Mouse (Mus musculus): Measurements from ENCODE around the gene Cpm. TPM values are rescaled to one million over a fixed set of nuclear protein-coding genes. Genes with fewer than 3 reads are reported as not detected.
"Not testable (repeated sequence)": the region's sequence is repeated elsewhere in the genome, so short reads cannot be mapped to it uniquely, and the experiment has no call there.

Gene Cpm
- polyA plus RNA-seq, 1 experiment from 2014 or later: 2.7 TPM

DNA sequence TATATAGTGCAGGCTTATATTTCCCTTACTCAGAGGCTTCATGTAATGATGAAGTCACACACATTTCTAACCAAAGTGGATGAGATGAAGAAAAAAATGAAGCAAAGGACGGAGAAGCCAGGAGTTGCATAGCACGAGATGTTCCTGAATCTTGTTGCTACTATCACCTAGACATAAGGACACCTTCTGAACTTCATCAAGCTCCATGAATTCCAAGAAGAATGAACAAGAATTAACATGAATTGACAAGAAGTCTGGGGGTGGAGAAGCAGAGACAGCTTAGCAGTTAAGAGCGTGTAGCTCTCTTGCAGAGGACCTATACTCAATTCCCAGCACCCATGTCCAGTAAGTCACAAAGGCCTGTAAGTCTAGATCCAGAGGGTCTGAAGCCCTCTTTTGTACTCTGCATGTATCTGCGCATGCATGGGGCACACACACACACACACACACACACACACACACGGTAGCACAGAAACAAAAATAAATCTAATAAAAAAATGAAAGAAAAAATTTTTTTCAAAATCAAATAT, 36.2 kb upstream of the Cpm start:
- H3K27me3 ChIP-seq (replicated peaks; ENCODE audit: control insufficient read depth, insufficient read depth, low read length): no peaks in the 10 kb centered on the region
- H3K9ac ChIP-seq (ENCODE audit: low read depth, low read length): no peak overlapping the region
- no peaks in the 10 kb centered on the region; the same call in 1 of the 2 replicates for H3K4me1 ChIP-seq (ENCODE audit: control insufficient read depth, insufficient read depth, low read depth, low read length)
- H3K36me3 ChIP-seq (ENCODE audit: control insufficient read depth, insufficient read depth, low read length): no peaks in the 10 kb centered on the region
- no peak overlapping the region for H3K4me3 ChIP-seq (ENCODE audit: low read length)
- no peak for ATAC-seq
- no peak overlapping the region for H3K27ac ChIP-seq (ENCODE audit: low read depth, low read length)
- no peaks in the 10 kb centered on the region for H3K9me3 ChIP-seq (ENCODE audit: control insufficient read depth, low read length)
- 90% methylated on average over 5 of the region's 5 CpGs for WGBS
- H3K4me2 ChIP-seq (ENCODE audit: low read length): no peak overlapping the region

DNA sequence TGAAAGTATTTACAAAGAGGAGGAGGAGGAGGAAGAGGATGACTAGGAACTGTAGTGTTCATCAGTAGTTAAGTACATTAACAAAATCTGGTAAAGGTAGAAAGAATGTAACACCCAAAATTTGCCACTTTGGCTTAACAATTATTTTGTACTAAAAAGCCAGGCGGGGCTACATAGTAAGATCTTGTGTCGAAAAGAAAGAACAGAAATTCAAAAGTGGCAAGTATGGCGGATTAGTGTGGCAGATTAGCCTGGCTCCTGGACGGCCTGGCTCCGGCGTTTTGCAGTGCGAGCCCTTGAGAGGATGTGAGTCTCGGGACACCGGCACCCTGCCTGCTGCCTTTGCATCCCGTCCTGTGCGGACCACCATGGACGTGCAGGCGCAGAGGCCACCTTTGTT, 35.4 kb upstream of the Cpm start:
- no peaks in the 10 kb centered on the region for H3K27me3 ChIP-seq (replicated peaks; ENCODE audit: control insufficient read depth, insufficient read depth, low read length)
- H3K4me3 ChIP-seq (ENCODE audit: low read length): no peak overlapping the region
- ATAC-seq: no peak
- no peaks in the 10 kb centered on the region; the same call in 1 of the 2 replicates for H3K4me1 ChIP-seq (ENCODE audit: control insufficient read depth, insufficient read depth, low read depth, low read length)
- H3K9me3 ChIP-seq (ENCODE audit: control insufficient read depth, low read length): no peaks in the 10 kb centered on the region
- 94% methylated on average over 13 of the region's 13 CpGs for WGBS
- no peak overlapping the region for H3K27ac ChIP-seq (ENCODE audit: low read depth, low read length)
- no peaks in the 10 kb centered on the region for H3K36me3 ChIP-seq (ENCODE audit: control insufficient read depth, insufficient read depth, low read length)
- no peak overlapping the region for H3K4me2 ChIP-seq (ENCODE audit: low read length)
- no peak overlapping the region for H3K9ac ChIP-seq (ENCODE audit: low read depth, low read length)

DNA sequence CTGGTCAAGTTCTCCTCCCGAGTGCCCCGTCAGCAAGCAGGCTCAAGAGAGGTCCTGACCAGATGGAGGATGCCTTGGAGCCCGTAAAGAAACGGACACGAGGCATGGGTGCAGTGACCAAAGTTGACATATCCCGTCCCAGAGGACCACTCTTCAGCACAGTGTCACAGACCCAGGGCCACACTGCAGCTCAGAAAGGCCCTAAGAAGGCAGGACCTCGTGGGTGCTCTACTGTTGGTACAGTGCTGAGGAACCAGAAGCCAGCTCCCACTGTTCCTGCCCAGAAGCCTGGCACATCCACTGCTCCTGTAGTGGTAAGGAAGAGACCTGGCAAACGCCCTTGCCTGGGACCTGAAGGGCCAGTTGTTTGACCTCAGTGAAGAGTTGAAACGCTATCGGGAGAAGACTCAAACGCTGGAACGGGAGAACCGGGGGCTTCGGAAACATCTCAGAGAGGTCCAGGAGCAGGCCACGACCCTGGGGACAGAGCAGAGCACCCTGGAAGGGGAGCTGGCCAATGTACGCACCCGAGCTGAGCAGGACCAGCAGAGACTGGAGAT, 34.9 kb upstream of the Cpm start:
- 90% methylated on average over 17 of the region's 17 CpGs for WGBS
- Histone ChIP-seq H3K4me2 (ENCODE audit: low read length) (no peak overlapping the region), H3K36me3 (ENCODE audit: control insufficient read depth, insufficient read depth, low read length) (no peaks in the 10 kb centered on the region), H3K9ac (ENCODE audit: low read depth, low read length) (no peak overlapping the region), H3K27me3 (replicated peaks; ENCODE audit: control insufficient read depth, insufficient read depth, low read length) (no peaks in the 10 kb centered on the region), H3K27ac (ENCODE audit: low read depth, low read length) (no peak overlapping the region), H3K4me1 (ENCODE audit: control insufficient read depth, insufficient read depth, low read depth, low read length) (no peaks in the 10 kb centered on the region; the same call in 1 of the 2 replicates), H3K4me3 (ENCODE audit: low read length) (no peak overlapping the region), H3K9me3 (ENCODE audit: control insufficient read depth, low read length) (no peaks in the 10 kb centered on the region)
- no peak for ATAC-seq

DNA sequence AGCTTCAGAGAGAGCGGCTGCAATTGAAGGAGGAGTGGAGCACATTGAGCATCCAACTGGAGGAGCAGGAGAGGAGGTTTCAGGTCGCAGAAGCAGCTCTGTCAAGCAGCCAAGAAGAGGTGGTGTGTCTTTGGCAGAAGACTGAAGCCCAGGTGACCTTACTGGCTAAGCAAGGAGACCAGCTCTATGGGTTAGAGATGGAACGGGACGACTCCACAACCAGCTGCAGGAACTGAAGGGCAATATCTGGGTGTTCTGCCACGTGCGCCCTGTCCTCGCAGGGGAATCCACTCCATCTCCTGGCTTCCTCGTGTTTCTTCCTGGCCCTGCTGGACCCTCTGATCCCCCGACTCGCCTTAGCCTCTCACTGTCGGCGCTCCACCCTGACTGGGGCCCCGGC, 34.4 kb upstream of the Cpm start:
- H3K4me1 ChIP-seq (ENCODE audit: control insufficient read depth, insufficient read depth, low read depth, low read length): no peaks in the 10 kb centered on the region; the same call in 1 of the 2 replicates
- ATAC-seq: no peak
- no peak overlapping the region for H3K27ac ChIP-seq (ENCODE audit: low read depth, low read length)
- no peak overlapping the region for H3K4me2 ChIP-seq (ENCODE audit: low read length)
- H3K4me3 ChIP-seq (ENCODE audit: low read length): no peak overlapping the region
- 91% methylated on average over 13 of the region's 13 CpGs for WGBS
- H3K9ac ChIP-seq (ENCODE audit: low read depth, low read length): no peak overlapping the region
- H3K9me3 ChIP-seq (ENCODE audit: control insufficient read depth, low read length): no peaks in the 10 kb centered on the region
- H3K36me3 ChIP-seq (ENCODE audit: control insufficient read depth, insufficient read depth, low read length): no peaks in the 10 kb centered on the region
- no peaks in the 10 kb centered on the region for H3K27me3 ChIP-seq (replicated peaks; ENCODE audit: control insufficient read depth, insufficient read depth, low read length)

DNA sequence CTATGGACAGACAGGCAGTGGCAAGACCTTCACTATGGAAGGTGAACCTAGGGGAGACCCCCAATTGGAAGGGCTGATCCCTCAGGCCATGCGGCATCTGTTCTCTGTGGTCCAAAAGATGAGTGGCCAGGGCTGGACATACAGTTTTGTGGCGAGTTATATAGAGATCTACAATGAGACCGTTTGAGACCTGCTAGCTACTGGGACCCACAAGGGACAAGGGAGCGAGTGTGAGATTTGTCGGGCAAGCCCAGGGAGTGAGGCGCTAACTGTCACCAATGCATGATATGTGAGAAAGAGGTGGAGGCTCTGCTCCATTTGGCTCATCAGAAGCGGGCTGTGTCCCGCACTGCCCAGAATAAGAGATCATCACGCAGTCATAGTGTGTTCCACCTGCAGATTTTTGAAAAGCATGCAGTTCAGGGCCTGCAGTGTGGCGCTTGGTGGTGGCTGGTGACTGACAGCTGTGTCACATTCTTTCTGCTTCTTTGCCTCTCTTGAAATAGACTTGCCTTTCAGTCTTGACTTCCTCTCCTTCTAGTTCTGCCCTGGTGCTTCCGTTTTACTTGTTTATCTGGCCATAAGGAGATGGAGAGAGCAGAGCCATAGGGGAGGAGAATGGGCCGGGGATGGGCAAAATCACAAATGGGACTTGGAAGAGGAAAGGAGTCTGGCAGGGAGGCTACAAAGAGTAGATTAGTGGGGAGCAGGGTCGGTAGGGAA, 33.7 kb upstream of the Cpm start:
- Histone ChIP-seq H3K36me3 (ENCODE audit: control insufficient read depth, insufficient read depth, low read length) (no peaks in the 10 kb centered on the region), H3K9ac (ENCODE audit: low read depth, low read length) (no peak overlapping the region), H3K9me3 (ENCODE audit: control insufficient read depth, low read length) (no peaks in the 10 kb centered on the region), H3K27me3 (replicated peaks; ENCODE audit: control insufficient read depth, insufficient read depth, low read length) (no peaks in the 10 kb centered on the region), H3K4me2 (ENCODE audit: low read length) (no peak overlapping the region), H3K4me1 (ENCODE audit: control insufficient read depth, insufficient read depth, low read depth, low read length) (no peaks in the 10 kb centered on the region; the same call in 1 of the 2 replicates), H3K4me3 (ENCODE audit: low read length) (no peak overlapping the region), H3K27ac (ENCODE audit: low read depth, low read length) (no peak overlapping the region)
- 81% methylated on average over 13 of the region's 13 CpGs for WGBS
- no peak for ATAC-seq

DNA sequence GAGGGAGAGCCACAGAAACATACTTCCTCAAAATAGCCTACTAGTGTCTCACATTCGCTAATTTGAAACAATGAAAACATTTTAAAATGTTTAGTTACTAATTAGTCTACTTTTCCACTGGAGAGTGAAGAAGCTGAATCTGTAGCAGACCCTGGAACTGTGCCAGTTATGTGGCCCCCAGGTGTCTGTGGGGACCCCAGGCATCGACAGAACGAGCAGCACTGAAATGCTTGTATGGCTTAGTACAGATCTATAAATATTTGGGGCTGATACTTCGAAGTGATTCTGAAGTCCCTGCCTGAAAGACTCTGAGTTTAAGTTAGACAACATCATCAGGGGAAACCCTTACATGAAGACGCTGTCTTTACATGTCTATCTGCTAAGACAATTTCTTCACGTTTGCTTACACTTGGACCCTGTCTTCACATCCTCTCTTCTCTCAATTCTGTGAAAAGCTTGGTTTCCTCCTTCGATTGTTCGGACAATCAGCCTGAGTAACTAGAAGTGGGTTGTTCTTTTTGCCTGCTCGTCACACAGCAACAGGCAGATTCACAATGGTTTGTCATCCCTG, 33.0 kb upstream of the Cpm start:
- Histone ChIP-seq H3K36me3 (ENCODE audit: control insufficient read depth, insufficient read depth, low read length) (no peaks in the 10 kb centered on the region), H3K27me3 (replicated peaks; ENCODE audit: control insufficient read depth, insufficient read depth, low read length) (no peaks in the 10 kb centered on the region), H3K9ac (ENCODE audit: low read depth, low read length) (no peak overlapping the region), H3K27ac (ENCODE audit: low read depth, low read length) (no peak overlapping the region), H3K9me3 (ENCODE audit: control insufficient read depth, low read length) (no peaks in the 10 kb centered on the region), H3K4me1 (ENCODE audit: control insufficient read depth, insufficient read depth, low read depth, low read length) (no peaks in the 10 kb centered on the region; the same call in 1 of the 2 replicates), H3K4me3 (ENCODE audit: low read length) (no peak overlapping the region), H3K4me2 (ENCODE audit: low read length) (no peak overlapping the region)
- WGBS: 87% methylated on average over 9 of the region's 9 CpGs
- no peak for ATAC-seq

DNA sequence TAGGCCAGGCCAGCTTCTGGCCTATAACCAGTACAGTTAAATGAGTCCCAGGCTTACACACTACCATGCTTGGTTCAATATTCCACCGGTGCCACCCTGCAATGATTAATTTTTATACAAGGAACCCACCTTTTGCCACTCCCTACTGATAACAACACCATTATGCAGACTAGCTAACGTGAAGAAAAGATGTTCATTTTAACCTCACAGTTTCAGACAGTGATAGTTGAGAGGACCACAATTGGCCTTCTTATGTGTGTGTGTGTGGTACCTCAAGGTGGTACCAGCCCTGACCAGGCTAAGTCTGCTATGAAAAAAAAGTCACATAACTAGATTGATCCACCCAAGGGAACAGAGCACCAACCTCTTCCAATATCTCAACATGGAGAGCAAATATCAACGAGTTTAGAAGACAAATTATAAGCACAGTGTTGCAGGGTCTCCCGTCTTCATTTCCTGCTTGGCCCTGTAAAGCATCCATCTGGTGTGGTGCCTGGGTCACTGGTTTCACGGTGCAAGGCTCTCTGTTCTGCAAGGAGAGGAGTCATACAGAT, 32.5 kb upstream of the Cpm start:
- WGBS: 83% methylated on average over 5 of the region's 5 CpGs
- Histone ChIP-seq H3K4me2 (ENCODE audit: low read length) (no peak overlapping the region), H3K27ac (ENCODE audit: low read depth, low read length) (no peak overlapping the region), H3K4me1 (ENCODE audit: control insufficient read depth, insufficient read depth, low read depth, low read length) (no peaks in the 10 kb centered on the region; the same call in 1 of the 2 replicates), H3K9me3 (ENCODE audit: control insufficient read depth, low read length) (no peaks in the 10 kb centered on the region), H3K27me3 (replicated peaks; ENCODE audit: control insufficient read depth, insufficient read depth, low read length) (no peaks in the 10 kb centered on the region), H3K9ac (ENCODE audit: low read depth, low read length) (no peak overlapping the region), H3K4me3 (ENCODE audit: low read length) (no peak overlapping the region), H3K36me3 (ENCODE audit: control insufficient read depth, insufficient read depth, low read length) (no peaks in the 10 kb centered on the region)
- ATAC-seq: no peak

DNA sequence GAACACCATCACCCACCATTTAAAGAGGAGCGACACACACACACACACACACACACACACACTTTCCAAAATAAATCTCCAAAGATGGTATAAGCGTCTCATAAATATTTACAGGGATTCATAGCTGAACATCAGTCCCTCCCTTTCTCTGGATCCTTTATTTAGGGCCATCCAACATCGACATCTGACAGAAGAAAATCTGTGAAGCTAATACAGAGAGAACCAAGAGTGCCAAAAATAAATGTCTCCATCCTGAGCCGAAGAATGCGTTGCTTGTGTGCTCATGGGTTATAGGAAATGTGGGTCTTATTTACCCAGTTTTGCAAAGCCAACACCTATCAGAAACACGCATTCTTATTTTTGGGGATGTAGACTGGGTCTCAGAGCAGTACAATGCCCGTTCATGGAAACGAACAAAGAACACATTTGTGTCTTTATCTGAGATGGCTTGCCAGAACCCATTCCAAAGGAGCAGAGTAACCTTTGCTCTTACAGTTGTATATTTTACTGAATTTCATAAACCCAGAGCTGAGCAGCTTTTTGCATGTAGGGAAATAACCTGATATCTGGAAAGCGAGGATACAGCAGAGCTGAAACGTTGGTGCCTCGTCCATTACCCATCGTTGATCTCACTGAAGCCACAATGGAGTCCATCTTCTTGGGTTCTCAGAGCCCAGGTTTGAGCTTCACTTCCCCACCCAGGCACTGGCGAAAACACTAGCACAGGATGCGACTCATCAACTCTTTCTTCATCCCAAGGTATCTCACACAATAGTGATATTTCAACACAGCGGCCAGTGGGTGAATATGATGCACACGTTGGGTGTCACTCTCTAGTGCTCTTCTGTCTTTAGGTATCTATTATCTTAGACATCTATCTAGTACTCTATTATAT, 31.7 kb upstream of the Cpm start:
- not testable (repeated sequence) for H3K27me3 ChIP-seq (replicated peaks; ENCODE audit: control insufficient read depth, insufficient read depth, low read length); H3K9me3 ChIP-seq (ENCODE audit: control insufficient read depth, low read length); H3K36me3 ChIP-seq (ENCODE audit: control insufficient read depth, insufficient read depth, low read length); ATAC-seq; H3K27ac ChIP-seq (ENCODE audit: low read depth, low read length); H3K4me2 ChIP-seq (ENCODE audit: low read length); H3K4me3 ChIP-seq (ENCODE audit: low read length); H3K4me1 ChIP-seq (ENCODE audit: control insufficient read depth, insufficient read depth, low read depth, low read length); H3K9ac ChIP-seq (ENCODE audit: low read depth, low read length)
- 95% methylated on average over 16 of the region's 16 CpGs for WGBS
